Mouse (Mus musculus) spleen, postnatal 4 days (tissue): ENCODE measurements at regions not wholly inside any gene's neighbourhood (a gene's known extent, or its start where the extent isn't known, plus 50 kb on each side); places are given as distances from the start of the nearest gene placed in this dataset.

Experiments used
- DNase-seq, 2 experiments: peaks; one replicate each; pipeline ENCODE4 v3.0.0; 2022; ENCODE audit warnings: low spot score in 2 of 2

GRCm38 (mm10) chr5:74943737-74944403 lies 100.7 kb downstream of the Chic2 start:
- peak; percentile 58 to 78 for DNase-seq

- DNase-seq: no peak
Observed at GRCm38 (mm10) chr5:74941426-74941825, 103.1 kb downstream of the Chic2 start.

GRCm38 (mm10) chr5:74937416-74937940 lies 107.1 kb downstream of the Chic2 start:
- DNase-seq: no peak

GRCm38 (mm10) chr5:74936087-74936486 lies 108.5 kb downstream of the Chic2 start:
- no peak for DNase-seq

GRCm38 (mm10) chr5:74935676-74936075 lies 108.9 kb downstream of the Chic2 start:
- DNase-seq: no peak

- DNase-seq: no peak
Observed at GRCm38 (mm10) chr5:74933276-74933675, 111.3 kb downstream of the Chic2 start.

GRCm38 (mm10) chr5:74932206-74932605 lies 112.4 kb downstream of the Chic2 start:
- DNase-seq: no peak

- DNase-seq: no peak
Observed at GRCm38 (mm10) chr5:74931765-74932164, 112.8 kb downstream of the Chic2 start.

GRCm38 (mm10) chr5:74927543-74927942 lies 117.0 kb downstream of the Chic2 start:
- no peak for DNase-seq

- DNase-seq: no peak
Observed at GRCm38 (mm10) chr5:74925769-74926168, 118.8 kb downstream of the Chic2 start.

- no peak for DNase-seq
Observed at GRCm38 (mm10) chr5:74924031-74924533, 120.5 kb downstream of the Chic2 start.

- DNase-seq: no peak
Observed at GRCm38 (mm10) chr5:74923337-74923736, 121.2 kb downstream of the Chic2 start.

GRCm38 (mm10) chr5:74922881-74923280 lies 121.7 kb downstream of the Chic2 start:
- no peak for DNase-seq

- DNase-seq: no peak
Observed at GRCm38 (mm10) chr5:74920939-74921338, 123.6 kb downstream of the Chic2 start.

GRCm38 (mm10) chr5:74920490-74920889 lies 124.1 kb downstream of the Chic2 start:
- no peak for DNase-seq

- DNase-seq: no peak
Observed at GRCm38 (mm10) chr5:74905504-74906061, 139.0 kb downstream of the Chic2 start.

- no peak for DNase-seq
Observed at GRCm38 (mm10) chr5:74904927-74905503, 139.6 kb downstream of the Chic2 start.

- DNase-seq: no peak
Observed at GRCm38 (mm10) chr5:74904327-74904726, 140.2 kb downstream of the Chic2 start.

- no peak for DNase-seq
Observed at GRCm38 (mm10) chr5:74903711-74904110, 140.9 kb downstream of the Chic2 start.

- DNase-seq: no peak
Observed at GRCm38 (mm10) chr5:74897133-74897532, 147.4 kb downstream of the Chic2 start.

GRCm38 (mm10) chr5:74893276-74893675 lies 151.3 kb downstream of the Chic2 start:
- DNase-seq: no peak

GRCm38 (mm10) chr5:74891541-74891940 lies 153.0 kb downstream of the Chic2 start:
- DNase-seq: no peak

- no peak for DNase-seq
Observed at GRCm38 (mm10) chr5:74888934-74889333, 155.6 kb downstream of the Chic2 start.
